Mouse (Mus musculus) megakaryocyte progenitor cell, adult 5-6 weeks (primary cell): Measurements from ENCODE around the gene Gfpt1. TPM values are rescaled to one million over a fixed set of nuclear protein-coding genes. Genes with fewer than 3 reads are reported as not detected.
"Not testable (repeated sequence)": the region's sequence is repeated elsewhere in the genome, so short reads cannot be mapped to it uniquely, and the experiment has no call there.

Experiments used
- ATAC-seq: replicated peaks from 2 replicates; pipeline ENCODE4 v1.8.0; 2016; ENCODE audit warnings: mild to moderate bottlenecking, moderate TSS enrichment, inconsistent platforms; ENCODE audit not compliant: poor library complexity
- total RNA-seq, 2 experiments: library from RNA; stranded (forward) in 1 of 2; stranded (reverse) in 1 of 2; fragments of 157-497, 149-512 nt in 1 of 2; fragments of 200-1000 nt in 1 of 2; gene quantifications; 2 replicates each; pipeline versions ENCODE4 v1.2.3 to v1.2.4; 2015 to 2017

The Gfpt1 gene
- total RNA-seq, 2 experiments from 2014 or later, result 15.0 to 26.3 TPM

- peak; percentile 14; the same call in 1 of the 2 replicates for ATAC-seq
These were observed 1.7 kb upstream of the Gfpt1 start for GRCm38 (mm10) chr6:87040971-87041370.

GRCm38 (mm10) chr6:87041431-87041830 is 1.2 kb upstream of the Gfpt1 start:
- no peak for ATAC-seq

DNA sequence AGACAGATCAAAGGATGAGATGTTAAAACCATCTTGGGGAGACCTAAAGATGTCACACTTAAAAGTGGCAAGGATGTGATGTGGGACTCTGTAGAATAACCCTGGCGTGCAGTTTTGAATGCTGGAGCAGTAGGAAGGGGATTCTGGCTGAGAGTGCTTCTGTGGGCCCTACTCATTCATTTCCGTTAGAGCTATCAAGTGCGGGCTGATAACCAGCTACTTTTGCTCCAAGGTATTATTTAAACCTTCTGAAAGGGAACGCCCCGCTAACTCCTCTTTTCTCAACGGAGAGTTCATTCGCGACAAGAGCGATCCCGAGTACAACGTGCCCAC is 676 bp upstream of the Gfpt1 start:
- no peak for ATAC-seq

- no peak for ATAC-seq
These were observed 478 bp downstream of the Gfpt1 start for GRCm38 (mm10) chr6:87043131-87043516.

DNA sequence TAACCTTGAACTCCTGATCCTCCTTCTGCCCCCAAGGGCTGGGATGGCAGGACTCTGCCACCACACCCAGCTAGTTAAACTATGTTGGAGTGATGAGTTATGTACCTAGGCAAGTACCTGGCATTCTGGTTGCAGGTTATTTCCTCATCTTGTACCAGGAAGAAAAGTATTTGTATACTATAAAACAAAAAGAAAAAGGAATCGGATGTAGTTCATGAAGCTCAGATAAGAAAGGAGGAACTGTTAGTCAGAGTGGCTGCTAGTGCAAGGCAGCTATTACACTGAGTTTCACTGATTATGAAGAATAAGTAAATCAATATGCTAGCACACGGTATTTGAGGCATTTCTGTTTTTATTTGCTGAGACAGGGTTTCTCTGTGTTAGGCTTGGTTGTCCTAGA is 2.2 kb downstream of the Gfpt1 start:
- no peak for ATAC-seq

- ATAC-seq, result no peak
These were observed 2.9 kb downstream of the Gfpt1 start for GRCm38 (mm10) chr6:87045507-87045906.

- not testable (repeated sequence) for ATAC-seq
These were observed 6.1 kb downstream of the Gfpt1 start for GRCm38 (mm10) chr6:87048712-87049111.

- no peak for ATAC-seq
These were observed 9.3 kb downstream of the Gfpt1 start for GRCm38 (mm10) chr6:87051886-87052425.

DNA sequence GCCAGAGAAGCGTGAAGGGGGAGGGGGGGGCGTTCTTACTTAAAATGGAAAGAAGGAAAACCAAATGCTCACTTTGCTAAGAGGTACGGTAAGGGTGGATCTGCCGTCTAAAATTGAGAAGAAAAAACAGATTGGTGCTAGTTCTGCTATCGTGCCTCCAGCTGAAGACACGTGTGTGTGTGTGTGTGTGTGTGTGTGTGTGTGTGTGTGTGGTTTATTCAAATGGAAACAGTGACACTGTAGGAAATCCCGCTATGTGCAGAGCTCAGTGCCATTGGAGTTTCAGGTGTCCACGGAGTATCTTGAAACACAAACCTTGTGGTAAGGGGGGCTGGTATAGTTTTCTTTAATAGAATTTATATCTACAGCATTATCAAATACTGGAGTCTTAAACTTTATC is 11.5 kb downstream of the Gfpt1 start:
- no peak for ATAC-seq

DNA sequence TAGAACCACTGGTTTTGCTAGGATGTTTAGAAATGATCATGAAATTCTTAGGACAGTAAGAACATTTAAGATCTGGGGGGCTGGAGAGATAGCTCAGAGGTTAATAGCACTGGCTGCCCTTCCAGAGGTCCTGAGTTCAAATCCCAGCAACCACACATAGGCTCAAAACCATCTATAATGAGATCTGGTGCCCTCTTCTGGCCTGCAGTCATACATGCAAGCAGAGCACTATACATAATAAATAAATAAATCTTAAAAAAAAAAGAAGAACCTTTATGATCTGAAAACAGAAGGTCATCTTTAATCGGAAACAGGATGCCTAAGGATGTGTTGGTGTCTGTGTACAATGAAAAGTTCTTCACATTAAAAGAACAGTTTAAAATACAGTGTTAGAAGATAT is 17.1 kb downstream of the Gfpt1 start:
- ATAC-seq, result no peak

DNA sequence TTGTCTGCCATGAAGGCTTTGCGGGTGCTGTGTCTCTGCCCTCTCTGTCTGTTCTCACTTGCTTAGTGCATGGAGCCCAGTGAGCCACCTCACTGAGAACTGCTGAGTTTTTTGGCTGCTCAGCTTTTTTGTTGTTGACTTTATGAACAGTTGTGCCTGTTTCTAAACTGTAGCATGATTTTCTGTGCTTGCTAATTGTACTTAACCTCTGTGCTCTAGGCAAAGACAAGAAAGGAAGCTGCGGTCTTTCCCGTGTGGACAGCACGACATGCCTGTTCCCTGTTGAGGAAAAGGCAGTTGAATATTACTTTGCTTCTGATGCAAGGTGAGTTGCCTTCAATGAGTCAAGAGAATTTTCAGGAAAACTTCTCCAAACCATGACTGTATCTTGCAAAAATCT is 20.9 kb downstream of the Gfpt1 start:
- no peak for ATAC-seq

GRCm38 (mm10) chr6:87068209-87068608 is 25.6 kb downstream of the Gfpt1 start:
- no peak for ATAC-seq

- no peak for ATAC-seq
These were observed 26.7 kb downstream of the Gfpt1 start for GRCm38 (mm10) chr6:87069195-87069900.

DNA sequence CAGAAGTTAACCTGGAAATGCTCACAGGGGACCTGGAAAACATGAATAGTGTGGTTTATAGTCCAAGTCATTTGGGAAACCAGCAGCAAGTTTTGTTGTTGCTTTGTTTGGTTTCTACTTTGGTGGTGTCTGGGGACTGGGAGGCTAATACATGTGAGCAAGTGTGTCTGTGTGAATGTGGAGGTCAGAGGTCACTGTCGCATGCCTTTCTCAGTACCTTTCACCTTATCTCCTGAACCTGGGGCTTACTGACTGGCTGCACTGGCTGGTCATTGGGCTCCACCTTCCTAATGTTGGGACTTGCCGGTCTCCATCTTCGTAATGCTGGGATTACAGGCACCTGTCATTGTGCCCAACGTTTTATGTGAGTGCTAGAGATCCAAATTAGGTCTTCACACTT is 28.0 kb downstream of the Gfpt1 start:
- ATAC-seq, result no peak

DNA sequence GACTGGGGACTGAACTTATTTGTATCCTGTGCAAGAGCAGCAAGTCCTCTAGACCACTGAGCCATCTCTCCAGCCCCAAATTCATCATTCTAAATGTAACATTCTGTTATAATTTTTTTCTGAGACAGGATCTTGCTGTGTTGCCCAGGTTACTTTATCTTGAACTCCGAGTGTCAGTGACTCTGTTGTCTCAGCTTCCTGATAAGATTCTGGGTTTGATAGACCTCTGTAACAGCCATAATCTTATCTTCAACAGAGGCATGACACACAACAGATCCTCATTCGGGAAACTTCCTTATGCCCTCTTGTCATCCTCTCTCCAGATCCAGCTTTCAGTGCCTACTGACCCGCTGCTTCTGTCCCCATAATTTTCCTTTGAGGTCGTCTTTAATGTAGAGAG is 30.1 kb downstream of the Gfpt1 start:
- ATAC-seq, result no peak

DNA sequence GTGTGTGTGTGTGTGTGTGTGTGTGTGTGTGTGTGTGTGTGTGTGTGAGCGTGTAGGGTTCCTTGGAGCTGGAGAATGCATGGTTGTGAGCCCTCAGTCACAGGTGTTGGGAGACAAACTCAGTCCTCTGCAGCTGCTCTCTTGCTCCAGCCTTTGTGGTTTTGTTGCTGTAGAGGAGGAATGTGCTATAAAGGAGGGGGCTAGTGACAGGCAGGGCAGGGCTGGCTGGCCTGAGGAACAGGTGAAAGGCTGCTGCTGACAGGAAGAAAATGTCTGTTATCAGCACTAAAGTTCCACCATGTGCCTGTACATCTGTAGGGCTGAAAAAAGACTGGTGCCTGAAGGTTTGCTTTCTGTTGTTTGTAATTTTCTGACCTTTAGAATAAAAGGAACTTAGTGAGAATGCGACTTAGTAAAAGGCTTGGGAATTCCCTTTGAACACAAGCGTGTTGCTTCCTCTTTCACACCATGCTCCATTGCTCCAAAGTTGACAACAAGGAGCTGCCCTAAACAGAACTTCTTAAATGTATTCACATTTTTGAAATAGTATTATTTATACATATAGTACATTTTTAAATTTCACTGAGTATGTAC is 32.5 kb downstream of the Gfpt1 start:
- peak; percentile 82 for ATAC-seq

- ATAC-seq, result no peak
These were observed 36.8 kb downstream of the Gfpt1 start for GRCm38 (mm10) chr6:87079457-87079856.

DNA sequence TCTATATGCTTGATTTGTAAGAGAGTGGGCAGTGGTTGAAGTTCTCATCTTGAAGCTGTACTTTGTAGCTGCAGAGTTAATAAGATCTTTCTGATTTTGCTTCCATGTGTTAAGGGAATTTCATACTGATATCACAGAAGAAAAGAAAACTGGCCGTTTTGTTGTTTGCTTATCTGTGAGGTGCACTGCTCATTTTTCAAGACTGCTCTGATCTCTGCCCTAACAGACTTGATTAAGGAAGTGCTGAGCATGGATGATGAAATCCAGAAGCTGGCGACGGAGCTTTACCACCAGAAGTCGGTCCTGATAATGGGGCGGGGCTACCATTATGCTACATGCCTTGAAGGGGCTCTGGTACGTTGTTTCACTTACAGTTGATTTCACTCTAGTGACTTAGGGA is 42.4 kb downstream of the Gfpt1 start:
- peak; percentile 99 for ATAC-seq

DNA sequence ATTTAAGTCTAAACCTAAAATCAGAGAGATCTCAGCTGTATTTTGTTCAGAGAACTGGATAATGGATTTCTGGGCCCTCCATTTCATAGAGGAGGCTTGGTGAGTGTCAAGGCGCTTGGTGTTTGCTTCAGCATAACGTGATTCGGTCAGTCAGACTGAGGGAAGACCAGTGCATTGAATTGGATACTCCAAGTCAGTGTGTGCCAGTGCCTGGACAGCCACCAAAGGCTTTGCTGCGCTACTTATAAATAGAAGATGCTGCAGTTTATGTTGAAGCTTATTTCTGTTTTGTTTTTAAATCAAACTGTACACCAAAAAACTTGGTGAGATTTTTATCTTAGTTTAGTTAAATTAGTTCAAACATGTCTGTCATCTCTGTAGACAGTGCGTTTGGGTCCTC is 45.7 kb downstream of the Gfpt1 start:
- ATAC-seq, result no peak

DNA sequence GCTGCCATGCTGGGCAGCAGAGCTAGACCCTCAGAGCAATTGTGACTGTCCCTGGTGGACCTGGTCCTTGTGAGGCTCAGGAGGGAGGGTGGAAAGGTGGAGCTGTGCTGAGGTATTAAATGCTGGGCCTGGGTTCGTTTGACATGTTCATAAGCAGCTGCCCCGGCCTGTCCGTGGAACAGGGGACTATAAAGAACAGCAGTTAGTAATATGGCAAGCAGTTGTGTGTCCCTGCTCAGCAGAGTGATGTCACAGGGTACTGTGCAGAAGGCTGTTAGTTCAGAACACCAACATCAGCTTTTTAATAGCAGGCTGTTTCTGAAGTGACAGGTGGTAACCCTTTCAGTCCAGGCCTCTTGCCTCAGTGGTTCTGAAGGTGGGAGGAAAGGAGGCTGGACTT is 48.2 kb downstream of the Gfpt1 start:
- ATAC-seq, result no peak

DNA sequence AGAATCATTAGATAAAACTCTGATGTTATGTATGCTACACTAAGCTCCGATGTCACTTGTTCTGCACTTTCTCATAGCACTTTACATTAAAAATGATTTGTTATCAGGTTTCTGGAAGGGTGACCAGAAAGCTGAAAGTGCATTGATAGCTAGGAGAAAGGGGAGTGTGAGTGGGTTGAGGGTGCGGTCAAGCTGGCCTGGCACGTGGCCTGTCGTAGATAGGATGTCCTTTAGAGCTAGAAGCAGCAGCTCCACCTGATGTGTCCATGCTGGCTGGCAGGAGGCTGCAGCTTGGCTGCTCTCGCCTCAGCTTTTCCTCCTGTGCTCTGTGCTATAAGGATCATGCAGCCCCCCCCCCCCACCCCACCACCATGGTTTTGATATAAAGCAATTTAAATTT is 49.8 kb downstream of the Gfpt1 start:
- peak; percentile 42; the same call in 1 of the 2 replicates for ATAC-seq

DNA sequence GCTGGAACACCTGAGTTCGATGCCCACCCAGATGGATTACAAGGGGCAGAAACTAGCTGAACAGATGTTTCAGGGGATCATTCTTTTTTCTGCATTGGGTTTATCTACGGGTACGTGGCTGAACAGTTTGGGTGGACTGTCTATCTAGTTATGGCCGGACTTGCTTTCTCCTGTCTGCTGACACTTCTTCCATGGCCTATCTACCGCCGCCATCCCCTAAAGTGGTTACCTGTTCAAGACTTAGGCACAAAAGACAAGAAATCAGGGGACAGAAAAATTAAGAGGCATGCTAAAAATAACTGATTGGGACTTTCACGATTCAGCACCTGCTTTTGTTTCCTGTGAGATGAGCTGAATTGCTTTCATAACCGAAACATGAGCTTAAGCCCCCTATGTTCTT is 51.0 kb downstream of the Gfpt1 start:
- not testable (repeated sequence) for ATAC-seq

GRCm38 (mm10) chr6:87099261-87099660 is 56.6 kb downstream of the Gfpt1 start:
- ATAC-seq, result no peak
